Mouse (Mus musculus) telencephalon, adult 2 months (tissue): ENCODE data around the gene Ndufb4.
"Not testable (repeated sequence)": the region's sequence is repeated elsewhere in the genome, so short reads cannot be mapped to it uniquely, and the experiment has no call there.

Experiments used
- DNase-seq: peaks from one replicate; pipeline ENCODE4 v3.0.0-alpha.2; 2011; ENCODE audit warnings: low read depth, low spot score

The Ndufb4 gene

DNA sequence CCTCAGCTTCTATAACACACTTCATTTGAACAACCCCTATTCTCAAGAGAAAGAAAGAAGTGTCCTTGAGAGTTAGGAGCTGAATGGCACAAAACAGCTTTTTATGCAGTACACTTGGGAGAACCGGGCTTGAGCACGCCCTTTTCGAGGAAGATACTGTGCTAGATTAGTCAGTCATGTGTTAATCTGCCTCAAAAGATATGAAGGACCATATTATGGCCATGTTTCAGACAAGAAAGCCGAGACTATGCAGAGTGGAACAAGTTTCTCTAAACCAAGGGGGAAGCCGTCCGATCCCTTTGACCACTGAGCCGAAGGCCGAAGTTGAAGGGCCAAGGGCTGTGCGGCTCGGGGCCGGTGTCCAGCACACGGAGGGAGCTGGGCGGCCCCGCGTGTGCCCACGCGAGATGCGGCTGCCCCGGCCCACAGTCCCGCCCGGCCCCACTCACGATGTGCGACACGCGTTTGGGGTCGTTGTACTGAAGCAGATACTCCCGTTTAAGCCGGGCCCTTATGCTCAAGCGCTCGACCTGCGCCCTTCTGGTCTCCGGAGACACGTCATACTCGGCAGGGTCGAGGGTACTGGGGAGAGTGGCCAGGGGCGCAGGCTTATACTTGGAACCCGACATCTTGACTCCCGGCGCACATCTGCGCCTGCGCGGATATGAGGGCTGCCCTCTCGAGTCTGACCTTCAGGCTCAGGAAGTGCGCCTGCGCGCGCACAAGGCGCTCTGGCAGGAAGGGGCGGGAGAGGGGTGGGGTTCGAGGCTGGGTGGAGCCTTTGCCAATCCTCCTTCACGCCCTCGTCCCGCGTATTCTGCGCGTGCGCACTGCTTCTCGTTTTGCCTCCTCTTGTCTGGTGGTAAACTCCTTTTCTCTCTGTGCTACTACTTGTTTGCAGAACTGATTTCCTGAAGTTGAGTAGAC, at the start of gene Ndufb4:
Gene Ndufb4, minus strand, starts transcription at position 723 of the 927 bp plus-strand sequence.
- peak; percentile 97 for DNase-seq

DNA sequence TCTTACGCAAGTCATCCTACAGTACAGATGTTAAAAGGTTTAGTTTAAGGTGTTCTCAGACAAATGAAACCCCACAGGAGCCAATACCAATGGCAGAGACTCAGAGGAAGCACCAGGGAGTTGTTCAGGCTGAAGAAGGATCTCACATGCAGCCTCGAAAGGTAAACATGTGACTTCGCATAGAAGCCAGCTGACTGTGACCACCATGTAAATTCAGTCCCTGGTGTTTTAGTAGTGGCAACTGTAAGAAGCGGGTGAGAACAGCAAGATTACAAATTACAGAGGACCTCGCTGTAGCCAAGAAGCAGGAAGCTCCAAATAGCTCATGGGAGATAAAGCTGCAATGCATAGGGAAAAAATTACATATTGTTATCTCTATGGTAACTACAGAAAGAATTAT, 49.6 kb upstream of the Ndufb4 start:
- DNase-seq, result no peak

- not testable (repeated sequence) for DNase-seq
Measured at GRCm38 (mm10) chr16:37700071-37700470, 45.8 kb upstream of the Ndufb4 start.

DNA sequence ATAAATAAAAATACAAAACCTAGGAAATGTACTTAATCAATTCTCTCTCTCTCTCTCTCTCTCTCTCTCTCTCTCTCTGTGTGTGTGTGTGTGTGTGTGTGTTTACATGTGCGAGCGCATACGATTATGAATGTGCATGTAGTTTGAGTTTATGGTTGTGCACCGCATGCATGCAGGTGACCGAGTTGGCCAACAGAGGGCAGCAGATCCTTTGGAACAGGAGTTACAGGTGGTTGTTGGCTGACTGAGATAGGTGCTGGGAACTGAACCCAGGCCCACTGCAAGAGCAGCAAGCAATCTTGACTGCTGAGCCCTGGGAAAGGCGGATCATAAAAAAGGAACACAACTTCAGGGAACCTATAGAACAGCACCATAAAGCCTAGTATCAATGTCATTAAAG, 44.5 kb upstream of the Ndufb4 start:
- no peak for DNase-seq

DNA sequence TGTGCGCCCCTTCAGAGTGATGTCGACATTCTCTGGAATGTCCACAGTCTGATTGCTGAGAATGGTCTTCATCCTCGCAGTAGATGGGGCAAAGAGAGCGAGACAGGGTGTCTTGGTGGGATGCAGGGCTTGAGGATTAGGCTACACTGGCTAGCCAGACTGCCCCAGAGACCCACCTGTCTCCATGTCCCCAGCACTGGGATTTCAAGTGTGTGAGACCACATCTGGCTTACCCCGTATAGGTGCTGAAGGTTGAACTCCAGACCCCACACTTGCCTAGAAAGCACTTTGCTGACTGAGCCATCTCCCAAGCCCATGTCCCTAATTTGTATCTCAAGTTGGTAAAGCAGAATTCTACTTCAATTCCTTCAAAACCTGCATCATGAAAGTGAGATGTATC, 43.0 kb upstream of the Ndufb4 start:
- no peak for DNase-seq

GRCm38 (mm10) chr16:37690932-37691730, 36.9 kb upstream of the Ndufb4 start:
- DNase-seq, result no peak

DNA sequence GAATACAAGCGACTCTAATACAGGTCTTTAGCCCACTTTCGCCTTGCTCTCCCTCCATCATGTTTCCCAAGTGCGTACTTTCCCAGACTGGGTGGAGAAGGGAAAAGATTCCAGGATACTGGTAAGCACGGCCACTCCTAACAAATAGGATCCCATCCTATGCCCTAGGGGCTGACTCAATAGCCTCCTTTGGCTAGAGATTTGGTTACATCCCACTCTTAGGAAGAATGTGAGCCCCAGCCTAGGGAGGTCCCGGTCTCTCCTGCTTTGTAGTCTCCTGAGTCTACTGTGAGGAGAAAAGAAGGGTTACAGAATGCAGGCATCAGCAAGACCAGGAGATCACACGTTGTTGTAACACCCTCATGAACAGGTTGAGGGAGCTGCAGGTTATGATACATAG, 36.2 kb upstream of the Ndufb4 start:
- no peak for DNase-seq

GRCm38 (mm10) chr16:37689934-37690333, 35.7 kb upstream of the Ndufb4 start:
- DNase-seq, result no peak

GRCm38 (mm10) chr16:37689251-37689926, 35.1 kb upstream of the Ndufb4 start:
- no peak for DNase-seq

DNA sequence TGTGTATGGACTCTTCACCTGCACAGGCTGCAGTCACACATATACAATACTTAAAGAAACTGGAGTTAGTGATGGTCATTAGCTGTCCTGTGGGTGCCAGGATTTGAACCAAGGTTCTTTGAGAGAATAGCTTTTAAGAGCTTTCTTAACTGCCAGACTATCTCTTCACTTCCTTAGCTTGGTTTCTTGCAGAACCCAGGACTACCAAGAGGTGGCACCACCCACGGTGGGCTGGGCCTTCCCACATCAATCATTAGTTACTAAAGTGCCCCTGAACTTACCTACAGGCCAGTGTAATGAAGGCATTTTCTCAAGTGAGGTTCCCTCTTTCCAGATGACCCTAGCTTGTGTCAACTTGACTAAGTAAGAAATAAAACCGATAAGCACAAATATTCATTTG, 33.9 kb upstream of the Ndufb4 start:
- DNase-seq, result no peak

DNA sequence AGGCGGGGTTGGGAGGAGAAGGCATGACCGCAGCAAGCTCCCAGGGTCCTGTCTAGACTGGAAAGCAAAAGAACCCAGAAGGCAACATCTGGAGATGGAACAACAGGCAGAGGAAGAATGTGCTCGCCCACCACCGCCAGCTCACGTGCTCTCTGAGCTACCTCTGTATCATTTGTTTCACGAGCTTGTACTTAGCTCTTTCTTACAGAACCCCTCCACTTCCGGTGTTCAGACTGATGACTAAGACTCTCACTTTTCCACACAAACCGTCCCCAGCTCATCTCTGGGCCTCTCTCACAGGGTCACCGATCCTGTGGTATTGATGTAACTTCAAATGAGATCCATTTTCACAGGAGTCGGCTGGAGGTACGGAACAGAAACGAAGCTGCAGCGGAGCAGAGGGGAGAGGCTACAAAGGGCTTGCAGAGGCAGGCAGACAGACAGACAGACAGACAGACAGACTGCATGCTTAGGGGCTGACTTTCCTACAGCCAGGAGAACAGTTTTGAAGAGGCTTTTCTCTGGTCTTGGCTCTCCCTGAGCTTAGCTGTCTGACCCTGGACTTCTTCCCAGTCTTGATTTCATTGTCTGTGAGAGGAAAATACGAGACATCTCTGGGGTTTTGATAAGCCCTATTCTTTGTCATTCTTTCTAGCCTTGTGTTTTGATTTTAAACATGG, 33.2 kb upstream of the Ndufb4 start:
- no peak for DNase-seq

DNA sequence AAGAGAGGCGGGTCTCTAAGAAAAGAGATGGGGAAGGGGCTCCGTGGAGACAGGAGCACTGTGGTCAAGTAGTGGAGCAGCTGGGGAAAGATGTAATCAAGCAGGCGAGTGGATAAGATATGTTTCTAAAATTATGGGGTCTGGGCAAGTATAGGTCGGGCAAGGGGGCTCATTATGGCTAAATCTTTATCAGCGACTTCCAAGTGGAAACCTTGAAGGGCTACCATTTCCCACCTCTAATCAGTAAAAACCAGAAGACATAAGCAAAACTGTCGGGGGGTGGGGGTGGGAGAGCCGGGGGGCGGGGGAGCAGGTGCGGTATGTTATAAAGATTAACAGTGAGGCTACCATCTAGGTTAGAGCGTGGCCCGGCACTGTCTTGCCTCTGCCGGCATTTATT, 32.6 kb upstream of the Ndufb4 start:
- DNase-seq, result no peak

DNA sequence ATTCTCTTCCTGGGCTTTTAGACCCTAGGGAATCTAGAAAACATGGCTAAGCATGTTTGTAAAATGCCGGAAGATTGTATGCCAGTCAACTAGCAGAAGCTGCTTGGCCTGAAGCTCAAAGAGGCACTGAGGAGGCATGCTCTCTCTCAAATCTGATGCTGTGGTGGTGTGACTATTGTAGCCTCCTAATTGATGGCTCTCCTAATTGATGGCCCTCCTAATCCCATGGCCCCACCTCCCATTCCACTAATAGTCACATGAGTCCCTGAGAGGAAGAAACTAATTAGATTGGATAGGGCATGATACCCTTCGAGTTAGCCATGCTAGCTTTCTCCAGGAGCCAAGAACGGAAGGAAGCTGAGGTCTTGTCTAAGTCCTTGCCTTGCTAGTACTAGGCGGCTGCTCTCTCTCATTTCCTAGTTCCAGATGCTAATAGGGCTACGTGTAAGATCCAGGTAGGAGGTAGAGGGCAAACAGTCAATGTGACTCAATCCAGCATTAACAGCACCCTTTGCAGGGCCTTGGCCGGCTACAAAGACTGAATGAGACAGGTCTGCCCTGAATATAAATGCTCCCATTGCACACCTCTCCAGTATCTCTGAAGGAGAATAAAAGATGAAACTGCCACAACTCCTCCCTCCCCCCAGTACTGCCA, 31.8 kb upstream of the Ndufb4 start:
- no peak for DNase-seq

- peak; percentile 93 for DNase-seq
Measured at GRCm38 (mm10) chr16:37684634-37685441, 30.6 kb upstream of the Ndufb4 start.

GRCm38 (mm10) chr16:37684259-37684633, 30.0 kb upstream of the Ndufb4 start:
- DNase-seq, result no peak

DNA sequence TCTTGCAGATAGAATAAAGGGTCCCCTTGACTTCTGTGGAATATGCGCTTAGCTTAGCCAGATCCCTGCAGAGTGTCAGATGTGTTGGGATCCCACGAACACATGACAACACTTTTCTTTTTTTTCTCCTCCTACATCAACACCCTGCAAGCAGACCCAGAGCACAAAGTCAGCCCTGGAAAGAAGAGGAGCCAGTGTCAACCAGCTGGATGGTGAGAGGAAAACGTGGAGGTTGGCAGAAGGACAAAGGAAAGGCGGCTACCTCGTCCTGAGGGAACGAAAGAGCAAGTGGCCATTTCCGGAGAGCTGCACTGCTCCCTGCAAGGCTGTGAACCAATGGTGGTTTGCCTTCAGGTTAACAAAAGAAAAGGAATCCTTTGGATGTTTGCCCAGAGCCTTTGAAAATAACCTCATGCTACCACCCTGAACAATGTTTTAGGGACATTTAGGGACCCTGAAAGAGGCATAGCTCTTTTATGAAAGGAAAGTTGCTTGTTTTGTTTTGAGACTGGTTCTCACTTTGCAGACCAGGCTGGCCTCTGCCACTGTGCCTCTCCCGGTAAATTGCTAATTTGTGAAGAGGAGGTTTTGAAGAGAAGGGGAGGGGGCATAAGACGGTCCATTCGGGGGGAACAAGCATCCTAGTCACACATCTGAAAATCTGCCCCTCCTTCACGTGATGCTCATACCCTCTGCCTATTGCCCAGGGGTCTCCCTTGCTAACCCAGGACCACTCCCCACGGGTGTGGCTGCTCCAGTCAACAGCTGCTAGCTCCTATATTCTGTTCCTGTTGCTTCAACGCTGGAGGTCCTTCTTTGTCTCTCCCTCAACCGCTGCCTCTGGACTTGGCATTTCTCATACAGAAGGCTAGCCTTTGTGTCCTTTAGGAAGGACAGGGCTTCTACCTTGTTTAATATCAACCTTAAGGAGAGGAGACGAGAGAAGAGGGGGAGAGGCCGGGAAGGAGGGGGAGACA, 29.2 kb upstream of the Ndufb4 start:
- no peak for DNase-seq

GRCm38 (mm10) chr16:37682309-37682975, 28.2 kb upstream of the Ndufb4 start:
- peak; percentile 87 for DNase-seq

DNA sequence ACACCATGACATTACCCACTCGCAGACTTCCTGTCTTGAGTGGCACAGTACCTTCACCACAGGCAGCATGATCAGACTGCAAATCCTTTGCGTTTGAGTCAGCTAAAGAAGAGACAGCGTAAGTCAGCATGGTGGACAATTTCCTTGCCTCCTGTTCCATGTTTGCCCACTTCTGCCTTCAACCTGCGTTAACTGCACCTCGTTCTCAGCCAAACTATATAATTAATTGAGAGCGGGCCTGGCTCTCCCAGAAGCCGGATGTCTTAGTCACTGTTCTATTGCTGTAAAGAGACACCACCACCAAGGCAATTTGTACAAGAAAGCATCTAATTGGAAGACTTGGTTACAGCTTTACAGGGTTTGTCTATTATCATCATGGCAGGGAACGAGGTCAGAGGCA, 26.6 kb upstream of the Ndufb4 start:
- DNase-seq, result no peak
